Mouse (Mus musculus) fat pad, adult 2 months (tissue): ENCODE results near the gene Gm7247.
"Not testable (repeated sequence)": the region's sequence is repeated elsewhere in the genome, so short reads cannot be mapped to it uniquely, and the experiment has no call there.

ENCODE experiments used
- DNase-seq: peaks from one replicate; pipeline ENCODE4 v3.0.0-alpha.2; 2011; ENCODE audit warnings: low read depth, low spot score; ENCODE audit errors: extremely low read depth

Gene Gm7247

DNA sequence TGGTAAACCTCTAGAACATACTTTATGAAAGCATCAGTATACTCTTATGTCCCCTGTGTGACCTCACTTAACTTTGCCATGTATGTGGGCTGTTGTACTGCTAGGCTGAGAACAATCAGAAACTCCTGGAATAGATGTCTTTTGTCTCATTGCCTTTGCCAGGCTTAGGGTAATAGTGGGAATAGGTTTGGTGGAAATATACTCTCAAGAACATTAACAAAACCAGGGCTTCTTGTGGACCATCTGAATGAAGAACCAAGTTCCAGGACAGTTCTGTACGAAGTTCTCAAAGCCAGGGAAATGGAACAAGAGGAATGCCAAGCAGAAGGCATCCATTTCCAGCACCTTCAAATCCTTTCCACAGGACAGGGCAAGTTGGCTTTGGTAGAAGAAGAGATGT, at the start of gene Gm7247:
Gene Gm7247 (plus strand): TSS at position 301 of the 400 bp plus-strand sequence.
- DNase-seq: no peak

- no peak for DNase-seq
These were observed 37.6 kb upstream of the Gm7247 start for GRCm38 (mm10) chr14:51324001-51324400.

DNA sequence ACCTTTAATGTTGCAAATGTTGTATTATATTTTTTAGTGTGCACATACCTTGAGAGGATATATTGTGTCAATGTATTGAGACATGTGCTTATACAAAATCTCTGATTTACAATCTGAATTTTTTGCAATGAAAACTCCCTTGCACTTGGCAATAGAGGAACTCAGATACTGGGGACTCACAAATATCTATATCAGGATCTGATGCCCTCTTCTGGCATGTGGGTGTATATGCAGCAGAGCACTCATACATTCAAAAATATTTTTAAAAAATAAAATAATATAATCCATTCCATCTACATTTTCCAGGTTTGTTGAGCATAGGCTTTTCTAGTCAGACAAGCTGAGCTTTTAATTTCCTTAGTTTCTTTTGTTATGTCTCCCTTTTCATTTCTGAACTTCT, 15.5 kb upstream of the Gm7247 start:
- no peak for DNase-seq

DNA sequence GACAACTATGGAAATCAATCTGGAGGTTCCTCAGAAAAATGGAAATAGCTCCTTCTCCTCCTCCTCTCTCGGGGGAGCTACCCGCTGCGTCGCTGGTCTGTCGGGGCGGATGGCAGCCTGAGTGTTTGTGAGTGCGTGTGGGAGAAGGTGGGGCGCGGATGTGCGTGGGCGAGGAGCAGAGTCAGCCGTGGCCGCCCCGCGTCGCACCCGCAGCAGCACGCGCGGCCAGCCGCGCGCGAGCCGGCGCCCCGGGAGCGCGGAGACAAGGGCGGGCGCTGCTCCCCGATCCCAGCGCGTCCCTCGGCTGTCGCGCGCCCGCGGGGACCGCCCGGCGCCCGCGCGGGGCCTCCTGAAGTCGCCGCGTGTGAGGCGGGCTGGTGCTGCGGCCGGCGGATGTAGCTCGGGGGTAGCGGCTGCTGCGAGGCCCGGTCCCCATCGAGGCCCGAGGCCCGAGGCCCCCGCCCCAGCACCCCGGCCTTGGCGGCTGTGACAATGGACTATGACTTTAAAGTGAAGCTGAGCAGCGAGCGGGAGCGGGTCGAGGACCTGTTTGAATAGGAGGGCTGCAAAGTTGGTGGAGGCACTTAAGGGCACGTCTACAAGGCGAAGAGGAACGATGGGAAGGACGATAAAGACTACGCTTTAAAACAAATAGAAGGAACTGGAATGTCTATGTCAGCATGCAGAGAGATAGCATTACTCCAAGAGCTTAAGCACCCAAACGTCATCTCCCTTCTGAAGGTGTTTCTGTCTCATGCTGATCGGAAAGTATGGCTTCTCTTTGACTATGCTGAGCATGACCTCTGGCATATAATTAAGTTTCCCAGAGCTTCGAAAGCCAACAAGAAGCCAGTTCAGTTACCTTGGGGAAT, 3.2 kb upstream of the Gm7247 start:
- DNase-seq: no peak

GRCm38 (mm10) chr14:51382805-51383204, 21.2 kb downstream of the Gm7247 start:
- no peak for DNase-seq

GRCm38 (mm10) chr14:51384351-51384750, 22.8 kb downstream of the Gm7247 start:
- no peak for DNase-seq

DNA sequence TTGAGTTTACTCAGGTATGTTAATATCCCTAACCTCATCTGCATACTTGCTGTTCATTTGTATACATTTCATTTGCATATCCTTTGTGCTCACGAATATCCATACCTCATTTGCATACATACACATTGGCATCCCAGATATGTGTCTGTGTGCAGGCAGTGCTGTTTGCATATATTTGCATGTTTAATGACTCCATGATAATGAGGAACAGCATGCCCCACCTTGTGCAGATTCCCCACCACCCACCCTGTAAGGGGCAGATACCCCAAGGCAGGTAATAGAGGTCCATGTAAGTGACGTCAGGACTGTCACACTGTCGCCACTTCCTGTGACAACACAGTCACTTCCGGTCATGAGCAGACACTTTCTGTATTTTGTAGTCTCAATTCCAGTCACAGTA, 24.2 kb downstream of the Gm7247 start:
- DNase-seq: no peak

- no peak for DNase-seq
These were observed 26.2 kb downstream of the Gm7247 start for GRCm38 (mm10) chr14:51387768-51388167.

GRCm38 (mm10) chr14:51388222-51388621, 26.7 kb downstream of the Gm7247 start:
- DNase-seq: no peak

GRCm38 (mm10) chr14:51410520-51410919, 49.0 kb downstream of the Gm7247 start, which contains the start of gene Vmn2r88:
Gene Vmn2r88, plus strand, starts transcription at chr14:51410820.
- no peak for DNase-seq

- no peak for DNase-seq
These were observed 62.3 kb downstream of the Gm7247 start for GRCm38 (mm10) chr14:51423885-51424284.

- not testable (repeated sequence) for DNase-seq
These were observed 68.6 kb downstream of the Gm7247 start for GRCm38 (mm10) chr14:51430138-51430537.

GRCm38 (mm10) chr14:51434546-51434945, 73.0 kb downstream of the Gm7247 start:
- DNase-seq: no peak

DNA sequence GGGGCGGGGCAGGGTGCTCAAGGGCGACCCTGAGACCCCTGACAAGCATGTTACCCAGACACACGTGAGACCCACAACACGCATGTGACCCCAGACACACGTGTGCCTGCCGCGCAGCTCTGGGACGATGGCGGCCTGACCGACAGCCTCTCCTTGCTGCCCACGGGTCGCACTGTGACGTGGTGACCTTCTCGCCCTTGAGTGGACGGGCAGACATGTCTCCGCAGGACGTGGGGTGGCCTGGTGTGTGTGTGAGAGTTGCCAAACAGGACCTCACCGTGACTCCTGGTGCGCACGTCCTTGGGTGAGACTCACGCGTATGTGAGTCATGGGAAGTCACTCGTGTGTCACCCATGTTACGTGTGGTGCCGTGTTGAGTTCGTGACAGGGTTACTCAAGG, 73.5 kb downstream of the Gm7247 start:
- no peak for DNase-seq

DNA sequence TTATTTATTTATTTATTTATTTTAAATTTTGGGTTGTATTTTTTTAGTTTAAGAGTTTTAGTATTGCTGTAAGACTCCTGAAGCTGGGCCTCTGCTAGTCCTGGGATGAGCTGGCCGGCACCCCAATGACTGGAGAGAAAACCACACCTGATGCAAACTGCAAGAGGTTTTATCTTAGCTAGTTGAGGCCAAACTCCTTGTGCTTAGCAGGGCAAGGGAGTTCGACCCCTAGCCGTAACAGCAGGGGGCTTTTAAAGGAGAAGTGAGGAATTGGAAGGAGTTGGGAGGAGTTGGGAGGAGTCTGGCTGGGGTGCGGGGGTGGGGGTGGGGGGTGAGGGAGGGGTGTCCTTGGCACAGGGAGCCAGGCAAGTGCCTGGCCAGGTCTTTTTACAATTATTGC, 77.4 kb downstream of the Gm7247 start:
- DNase-seq: no peak

DNA sequence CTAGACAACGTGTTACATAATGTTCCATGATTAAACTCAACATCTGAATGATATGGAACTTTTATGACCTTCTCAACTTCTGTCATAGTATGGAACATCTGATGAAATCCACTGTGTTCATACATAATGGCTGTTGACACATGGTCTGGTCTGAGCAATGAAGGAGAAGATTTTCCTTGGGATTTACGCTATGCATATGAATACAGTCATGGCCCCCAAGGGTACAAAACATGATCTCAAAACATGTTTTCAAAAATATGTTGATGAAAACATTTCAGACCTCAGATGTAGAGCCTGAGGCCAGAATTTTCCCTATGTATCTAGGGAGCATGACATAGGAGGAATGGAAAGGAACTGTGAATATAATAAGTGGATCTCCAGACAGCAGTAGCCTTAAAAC, 90.0 kb downstream of the Gm7247 start, which contains the start of gene Vmn2r89:
Gene Vmn2r89 (plus strand): TSS at position 301 of the 400 bp plus-strand sequence.
- not testable (repeated sequence) for DNase-seq

DNA sequence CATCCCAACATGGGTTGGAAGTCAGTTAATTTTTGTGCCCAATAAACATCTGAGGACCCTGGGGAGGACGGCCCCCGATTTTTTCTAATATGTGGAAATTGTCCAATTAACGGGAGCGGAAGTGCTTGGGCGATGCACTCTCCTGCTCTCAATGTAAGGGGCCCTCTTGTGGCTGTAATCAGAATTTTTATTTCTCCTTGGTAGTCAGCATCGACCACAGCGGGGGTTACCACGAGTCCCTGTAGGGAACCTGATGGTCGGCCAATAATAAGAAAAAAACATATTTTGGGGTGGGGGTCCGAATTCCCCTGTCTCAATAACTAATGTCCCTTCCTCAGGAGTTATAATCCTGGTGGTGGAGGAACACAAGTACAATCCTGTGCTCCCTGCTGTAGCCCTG, 118.7 kb downstream of the Gm7247 start:
- not testable (repeated sequence) for DNase-seq

DNA sequence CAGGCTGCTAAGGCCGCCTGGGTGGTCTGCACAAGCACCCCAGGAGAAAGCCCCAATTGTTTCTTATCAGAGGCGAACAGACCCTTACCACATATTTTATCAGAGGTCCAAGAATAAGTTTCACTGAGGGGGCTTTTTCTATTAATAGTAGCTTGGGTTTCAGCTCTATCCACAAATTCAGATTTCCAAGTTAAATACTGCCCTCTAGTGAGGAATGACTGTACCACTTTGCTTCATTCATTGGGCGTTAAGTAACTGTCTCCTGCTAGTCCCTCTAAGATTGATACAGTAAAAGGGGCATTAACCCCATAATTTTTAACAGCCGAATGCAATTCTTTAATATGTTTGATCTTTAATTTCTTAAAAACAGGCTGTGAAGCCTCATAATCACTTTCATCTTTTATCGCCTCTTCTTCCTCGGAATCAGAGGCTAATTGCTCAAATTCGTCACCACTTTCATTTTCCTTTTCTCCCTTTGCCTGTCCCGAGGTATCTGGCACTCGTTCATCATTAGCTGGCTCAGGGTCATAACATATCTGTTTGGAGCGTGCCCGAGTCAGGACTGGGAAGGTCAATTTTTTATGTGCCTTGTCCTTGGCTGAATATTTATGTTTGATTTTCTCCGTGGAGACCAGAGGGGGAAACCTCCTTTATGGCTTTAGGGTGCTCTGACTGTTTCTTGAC, 119.9 kb downstream of the Gm7247 start:
- not testable (repeated sequence) for DNase-seq

GRCm38 (mm10) chr14:51482051-51482715, 120.6 kb downstream of the Gm7247 start:
- DNase-seq: no peak

- DNase-seq: not testable (repeated sequence)
These were observed 121.4 kb downstream of the Gm7247 start for GRCm38 (mm10) chr14:51482971-51483381.

DNA sequence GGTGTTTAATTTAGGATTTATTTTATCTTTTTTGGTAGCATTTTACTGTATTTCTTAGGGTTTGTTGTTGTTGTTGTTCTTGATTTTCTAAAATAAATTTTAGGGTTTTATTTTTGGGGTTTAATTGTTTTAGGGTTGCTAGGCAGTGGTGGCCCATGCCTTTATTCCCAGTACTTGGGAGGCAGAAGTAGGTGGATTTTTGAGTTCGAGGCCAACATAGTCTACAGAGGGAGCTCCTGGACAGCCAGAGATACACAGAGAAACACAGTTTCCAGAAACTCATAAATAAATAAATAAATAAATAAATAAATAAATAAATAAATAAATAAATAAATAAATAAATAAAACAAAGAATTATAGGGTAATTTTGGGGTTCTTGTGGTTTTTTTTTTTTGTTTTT, 122.1 kb downstream of the Gm7247 start:
- DNase-seq: no peak
